Mouse (Mus musculus): ENCODE data around the gene Eif2ak4.

DNA sequence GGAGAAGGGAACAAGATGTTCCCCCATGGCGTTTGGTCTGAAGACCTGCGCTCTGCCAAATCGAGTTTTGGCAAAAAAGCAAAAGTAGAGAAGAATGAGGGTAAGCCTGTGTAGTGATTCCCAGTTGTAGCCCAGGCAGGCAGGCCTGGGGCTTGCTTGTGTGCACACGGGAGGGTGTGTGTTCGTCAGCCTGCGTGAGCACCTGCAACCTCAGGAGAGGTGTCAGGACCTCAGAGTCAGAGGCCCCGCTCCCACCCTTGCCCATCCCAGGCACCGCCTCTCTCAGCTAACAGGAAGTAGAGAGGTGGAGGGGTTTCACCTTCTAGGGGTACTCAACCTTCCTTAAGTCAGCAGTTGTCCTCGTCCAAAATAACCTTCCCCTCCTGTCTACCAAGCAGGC lies 106.6 kb downstream of the Eif2ak4 start:
- TF ChIP-seq CTCF (IDR thresholded peaks at IDR 0.05; ENCODE audit: borderline replicate concordance, insufficient read depth, low read depth, low read length), result no peak
- no peak for TF ChIP-seq POLR2A (IDR thresholded peaks at IDR 0.05; ENCODE audit: borderline replicate concordance, insufficient read depth, low read length)

Data from cerebellum, adult 2 months (tissue).